Comparison of ENCODE assay signal across 22 mouse cellular contexts in the genomic region with DNA sequence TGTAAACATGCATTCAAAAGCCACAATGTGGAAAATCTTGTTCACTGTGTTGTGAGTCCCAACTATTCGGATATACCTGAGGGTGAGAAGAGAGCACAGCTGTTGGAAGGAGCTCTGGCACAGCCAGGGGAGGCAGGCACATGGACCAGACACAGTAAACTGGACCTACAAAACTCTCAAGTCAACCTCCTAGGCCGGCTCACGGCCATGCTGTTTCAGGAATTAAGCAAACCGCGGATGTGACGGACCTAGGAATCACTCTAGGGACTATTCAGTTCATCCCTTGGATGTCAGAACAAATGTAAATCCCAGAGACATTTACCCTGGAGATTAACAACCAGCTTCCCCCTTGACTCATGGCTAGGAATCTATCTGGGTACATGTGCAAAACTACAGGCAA.
A peak's percentile ranks its signal among the peaks of the same experiment; 100 is the strongest.
DNase-seq lines count a peak whose midpoint lies in the region; ATAC-seq lines count a peak whose summit lies in the region.
"Had no signal": no experiment of that assay in that cellular context is flagged by ENCODE, and none has a peak within 500 bp of the region (broad histone marks: within the 10 kb centered on the region; RNA-seq: fewer than 3 reads in every experiment).

No protein-coding gene starts in this region.

- peak; percentile 76 for DNase-seq in heart, adult 11 months
- no peak for DNase-seq in midbrain, embryonic 10.5 days (ENCODE audit: low spot score)
- DNase-seq in lung, postnatal 36 days: no peak
- DNase-seq: adrenal gland, adult 2 months; adrenal gland, postnatal 10 days; adrenal gland, postnatal 25 days; cerebellum, adult 11 months; cerebellum, adult 18-20 months; cerebellum, adult 8-10 months; cerebellum, adult 9-11 months; cerebellum, postnatal 14 days; cerebellum, postnatal 36 days; embryo, embryonic 11 days had no signal

- WGBS in heart, embryonic 12.5 days: 91% methylated on average over 6 of the region's 6 CpGs
- 86% methylated on average over 6 of the region's 6 CpGs for WGBS in midbrain, embryonic 10.5 days
- WGBS in midbrain, embryonic 15.5 days: 53% methylated on average over 6 of the region's 6 CpGs
- 70% methylated on average over 6 of the region's 6 CpGs for WGBS in midbrain, embryonic 12.5 days
- 56% methylated on average over 6 of the region's 6 CpGs for WGBS in midbrain, embryonic 16.5 days

- H3K4me1 ChIP-seq in heart, embryonic 12.5 days (replicated peaks): peaks cover 16% of the 10 kb centered on the region
- H3K4me1 ChIP-seq in midbrain, embryonic 10.5 days: peaks cover 46% of the 10 kb centered on the region
- peaks cover 9% of the 10 kb centered on the region for H3K4me1 ChIP-seq in midbrain, embryonic 15.5 days
- peaks cover 25% of the 10 kb centered on the region for H3K4me1 ChIP-seq in midbrain, embryonic 12.5 days
- H3K4me1 ChIP-seq in midbrain, embryonic 16.5 days (ENCODE audit: control insufficient read depth, insufficient read depth, low read length): peaks cover 5% of the 10 kb centered on the region; the same call in 1 of the 2 replicates
- H3K4me1 ChIP-seq: embryonic facial prominence, embryonic 15.5 days had no signal

- H3K9me3 ChIP-seq in heart, embryonic 12.5 days (replicated peaks): no peaks in the 10 kb centered on the region
- H3K9me3 ChIP-seq in midbrain, embryonic 10.5 days (replicated peaks): no peaks in the 10 kb centered on the region
- H3K9me3 ChIP-seq in midbrain, embryonic 15.5 days: no peaks in the 10 kb centered on the region
- H3K9me3 ChIP-seq in midbrain, embryonic 12.5 days: no peaks in the 10 kb centered on the region
- no peaks in the 10 kb centered on the region for H3K9me3 ChIP-seq in midbrain, embryonic 16.5 days (replicated peaks; ENCODE audit: control insufficient read depth, low read length, poor library complexity, severe bottlenecking)
- H3K9me3 ChIP-seq: embryonic facial prominence, embryonic 13.5 days; embryonic facial prominence, embryonic 15.5 days; forebrain, embryonic 13.5 days had no signal

- no peaks in the 10 kb centered on the region for H3K36me3 ChIP-seq in heart, embryonic 12.5 days
- no peaks in the 10 kb centered on the region for H3K36me3 ChIP-seq in midbrain, embryonic 10.5 days
- no peaks in the 10 kb centered on the region for H3K36me3 ChIP-seq in midbrain, embryonic 15.5 days (replicated peaks)
- H3K36me3 ChIP-seq in midbrain, embryonic 12.5 days: no peaks in the 10 kb centered on the region
- no peaks in the 10 kb centered on the region for H3K36me3 ChIP-seq in midbrain, embryonic 16.5 days (ENCODE audit: control insufficient read depth, insufficient read depth, low read length)
- H3K36me3 ChIP-seq: embryonic facial prominence, embryonic 13.5 days; embryonic facial prominence, embryonic 15.5 days had no signal

- no peak overlapping the region for H3K4me3 ChIP-seq in heart, embryonic 12.5 days
- no peak overlapping the region for H3K4me3 ChIP-seq in midbrain, embryonic 10.5 days
- H3K4me3 ChIP-seq in midbrain, embryonic 15.5 days: no peak overlapping the region
- no peak overlapping the region for H3K4me3 ChIP-seq in midbrain, embryonic 12.5 days
- no peak overlapping the region for H3K4me3 ChIP-seq in midbrain, embryonic 16.5 days (ENCODE audit: low read depth, low read length)
- H3K4me3 ChIP-seq: embryonic facial prominence, embryonic 13.5 days; embryonic facial prominence, embryonic 15.5 days; erythroblast, embryonic 14.5 days; forebrain, embryonic 13.5 days had no signal

- H3K27ac ChIP-seq in heart, embryonic 12.5 days (ENCODE audit: poor library complexity, severe bottlenecking): no peak overlapping the region
- 0 out of 2 replicates have a peak overlapping the region, but pooled peaks have one; percentile 13 for H3K27ac ChIP-seq in midbrain, embryonic 10.5 days (replicated peaks)
- H3K27ac ChIP-seq in midbrain, embryonic 15.5 days: no peak overlapping the region
- 0 out of 2 replicates have a peak overlapping the region, but pooled peaks have one; percentile 26 for H3K27ac ChIP-seq in midbrain, embryonic 12.5 days (replicated peaks)
- no peak overlapping the region for H3K27ac ChIP-seq in midbrain, embryonic 16.5 days (ENCODE audit: low read length)
- H3K27ac ChIP-seq: embryonic facial prominence, embryonic 13.5 days; embryonic facial prominence, embryonic 15.5 days; forebrain, embryonic 13.5 days had no signal

- H3K4me2 ChIP-seq in heart, embryonic 12.5 days: no peak overlapping the region
- no peak overlapping the region for H3K4me2 ChIP-seq in midbrain, embryonic 15.5 days
- no peak overlapping the region for H3K4me2 ChIP-seq in midbrain, embryonic 12.5 days (replicated peaks)
- no peak overlapping the region for H3K4me2 ChIP-seq in midbrain, embryonic 16.5 days (ENCODE audit: low read length)
- H3K4me2 ChIP-seq: embryonic facial prominence, embryonic 13.5 days; embryonic facial prominence, embryonic 15.5 days; forebrain, embryonic 13.5 days had no signal

- no peak overlapping the region for H3K9ac ChIP-seq in heart, embryonic 12.5 days
- H3K9ac ChIP-seq in midbrain, embryonic 15.5 days: no peak overlapping the region
- no peak overlapping the region for H3K9ac ChIP-seq in midbrain, embryonic 12.5 days (replicated peaks)
- H3K9ac ChIP-seq in midbrain, embryonic 16.5 days (ENCODE audit: low read depth, low read length): no peak overlapping the region
- H3K9ac ChIP-seq: embryonic facial prominence, embryonic 13.5 days; embryonic facial prominence, embryonic 15.5 days; forebrain, embryonic 13.5 days had no signal

- no peaks in the 10 kb centered on the region for H3K27me3 ChIP-seq in heart, embryonic 12.5 days (replicated peaks)
- H3K27me3 ChIP-seq in midbrain, embryonic 10.5 days (ENCODE audit: low read depth, poor library complexity, severe bottlenecking): no peaks in the 10 kb centered on the region
- H3K27me3 ChIP-seq in midbrain, embryonic 15.5 days (replicated peaks): no peaks in the 10 kb centered on the region
- no peaks in the 10 kb centered on the region for H3K27me3 ChIP-seq in midbrain, embryonic 12.5 days
- no peaks in the 10 kb centered on the region for H3K27me3 ChIP-seq in midbrain, embryonic 16.5 days (ENCODE audit: control insufficient read depth, insufficient read depth, low read depth, low read length)
- H3K27me3 ChIP-seq: embryonic facial prominence, embryonic 13.5 days; embryonic facial prominence, embryonic 15.5 days; forebrain, embryonic 13.5 days had no signal

- ATAC-seq in heart, embryonic 12.5 days (ENCODE audit: insufficient number of reproducible peaks, low FRiP score): no peak
- no peak for ATAC-seq in midbrain, embryonic 15.5 days (replicated peaks)
- no peak for ATAC-seq in midbrain, embryonic 12.5 days (ENCODE audit: low FRiP score, low read depth)
- no peak for ATAC-seq in midbrain, embryonic 16.5 days
- ATAC-seq: forebrain, embryonic 13.5 days; forebrain, embryonic 16.5 days had no signal

Comparison
In these comparisons a context has a peak if more than half of its experiments do, and no peak if none do; other contexts are left out.
1. H3K27ac ChIP-seq: peak in midbrain, embryonic 10.5 days (single experiment) and midbrain, embryonic 12.5 days (single experiment); none in heart, embryonic 12.5 days (single experiment), midbrain, embryonic 15.5 days (single experiment) and midbrain, embryonic 16.5 days (single experiment).